Mouse (Mus musculus) C2C12 (cell line): ENCODE measurements around the gene Ilk.

Experiments
- CTCF ChIP-seq: IDR thresholded peaks from one replicate; pipeline ENCODE4 v1.5.1; 2011; ENCODE audit not compliant: control insufficient read depth, insufficient read depth, insufficient read length
- FOSL1 ChIP-seq: IDR thresholded peaks from one replicate; pipeline ENCODE4 v1.8.0; 2011; ENCODE audit warnings: mild to moderate bottlenecking, low read length; ENCODE audit not compliant: poor library complexity, insufficient read depth, severe bottlenecking
- MAX ChIP-seq: IDR thresholded peaks from one replicate; pipeline ENCODE4 v1.6.1; 2011; ENCODE audit warnings: mild to moderate bottlenecking, control low read depth
- MYOD1 ChIP-seq: IDR thresholded peaks from one replicate; pipeline ENCODE4 v1.6.1; 2011; ENCODE audit warnings: low read depth; ENCODE audit not compliant: control insufficient read depth, insufficient read length
- USF1 ChIP-seq: IDR thresholded peaks from one replicate; pipeline ENCODE4 v1.6.1; 2011; ENCODE audit warnings: low read depth, mild to moderate bottlenecking, control low read depth, moderate library complexity

GRCm38 (mm10) chr7:105778553-105779265, 42.3 kb downstream of the Ilk start:
- TF ChIP-seq CTCF (no peak), MYOD1 (no peak), MAX (no peak), USF1 (no peak), FOSL1 (no peak)
